Mouse (Mus musculus) kidney, embryonic 14.5 days (tissue): Measurements from ENCODE around the gene Mpv17. TPM values are rescaled to one million over a fixed set of nuclear protein-coding genes. Genes with fewer than 3 reads are reported as not detected.

Source experiments
- ATAC-seq: fragments of 200-750 bp; cut with Nextera tagmentation; 2 replicates; pipeline ENCODE4 v1.8.0; 2017; ENCODE audit warnings: moderate number of reproducible peaks, mild to moderate bottlenecking, moderate TSS enrichment, moderate library complexity; ENCODE audit not compliant: low FRiP score, low TSS enrichment
- H3K27ac ChIP-seq: fragments of 300-500 bp; sonication (generic); 2 replicates; pipeline ENCODE4 v1.5.1; 2014; ENCODE audit warnings: low read depth, mild to moderate bottlenecking, low read length, moderate library complexity, mixed read lengths
- H3K27me3 ChIP-seq: fragments of 300-500 bp; sonication (generic); 2 replicates; pipeline ENCODE4 v1.6.1; 2014; ENCODE audit warnings: mild to moderate bottlenecking, low read length; ENCODE audit not compliant: control insufficient read depth, insufficient read depth
- H3K36me3 ChIP-seq: fragments of 300-500 bp; sonication (generic); 2 replicates; pipeline ENCODE4 v1.6.1; 2014; ENCODE audit warnings: low read length, mixed read lengths; ENCODE audit not compliant: control insufficient read depth, insufficient read depth
- H3K4me1 ChIP-seq: fragments of 300-500 bp; sonication (generic); 2 replicates; pipeline ENCODE4 v1.6.1; 2014; ENCODE audit warnings: low read length, mixed read lengths; ENCODE audit not compliant: control insufficient read depth, insufficient read depth
- H3K4me2 ChIP-seq: fragments of 300-500 bp; sonication (generic); replicated peaks from 2 replicates; pipeline ENCODE4 v1.6.1; 2014; ENCODE audit warnings: low read depth, mild to moderate bottlenecking, low read length
- H3K4me3 ChIP-seq: fragments of 300-500 bp; sonication (generic); 2 replicates; pipeline ENCODE4 v1.5.1; 2014; ENCODE audit warnings: mild to moderate bottlenecking, low read length
- H3K9ac ChIP-seq: fragments of 300-500 bp; sonication (generic); 2 replicates; pipeline ENCODE4 v1.6.1; 2014; ENCODE audit warnings: low read depth, mild to moderate bottlenecking, low read length, moderate library complexity
- H3K9me3 ChIP-seq: fragments of 300-500 bp; sonication (generic); 2 replicates; pipeline ENCODE4 v1.6.1; 2016; ENCODE audit warnings: low read length; ENCODE audit not compliant: control insufficient read depth
- WGBS: fragments of 180-500 bp; shearing (Covaris S2); extraction: QIAGEN DNeasy Blood & Tissue Kit; methylation state at CpG from one replicate; pipeline ENCODE4 v1.1.7; 2014; 5-methylcytosine and 5-hydroxymethylcytosine counted together
- polyA plus RNA-seq: library from polyadenylated mRNA; unstranded; fragments of >200 nt; fragmentation: Nextera tagmentation; extraction: Ambion mirVana; gene quantifications from 2 replicates; pipeline ENCODE4 v1.2.1, GENCODE M21; 2014

The Mpv17 gene
- polyA plus RNA-seq, result 67.5 and 68.3 TPM in 2 replicates

GRCm38 (mm10) chr5:31154152-31154553 is at the start of gene Mpv17:
Gene Mpv17, minus strand, starts transcription at chr5:31154251.
- peaks cover 34% of the 10 kb centered on the region for H3K36me3 ChIP-seq
- no peaks in the 10 kb centered on the region for H3K27me3 ChIP-seq
- peak within 1 kb of the TSS; percentile 80 for H3K4me2 ChIP-seq
- H3K4me3 ChIP-seq, result peak within 1 kb of the TSS; percentile 58
- ATAC-seq, result peak; percentile 92
- H3K4me1 ChIP-seq, result peaks cover 5% of the 10 kb centered on the region
- under 1% methylated on average over 19 of the region's 19 CpGs for WGBS
- H3K9me3 ChIP-seq, result no peaks in the 10 kb centered on the region
- no peak within 1 kb of the TSS for H3K27ac ChIP-seq
- H3K9ac ChIP-seq, result peak within 1 kb of the TSS; percentile 65

- Histone ChIP-seq H3K4me2 (peak overlapping the region; percentile 61), H3K4me1 (peaks cover 7% of the 10 kb centered on the region; the same call in 1 of the 2 replicates), H3K27me3 (no peaks in the 10 kb centered on the region), H3K27ac (peak overlapping the region; percentile 65), H3K9ac (peak overlapping the region; percentile 44; the same call in 1 of the 2 replicates), H3K36me3 (peaks cover 79% of the 10 kb centered on the region), H3K4me3 (peak overlapping the region; percentile 64; the same call in 1 of the 2 replicates), H3K9me3 (peaks cover 6% of the 10 kb centered on the region)
- ATAC-seq, result no peak
- WGBS, result 82% methylated on average over 7 of the region's 7 CpGs
Measured at GRCm38 (mm10) chr5:31202933-31203332, 48.9 kb upstream of the Mpv17 start.

DNA sequence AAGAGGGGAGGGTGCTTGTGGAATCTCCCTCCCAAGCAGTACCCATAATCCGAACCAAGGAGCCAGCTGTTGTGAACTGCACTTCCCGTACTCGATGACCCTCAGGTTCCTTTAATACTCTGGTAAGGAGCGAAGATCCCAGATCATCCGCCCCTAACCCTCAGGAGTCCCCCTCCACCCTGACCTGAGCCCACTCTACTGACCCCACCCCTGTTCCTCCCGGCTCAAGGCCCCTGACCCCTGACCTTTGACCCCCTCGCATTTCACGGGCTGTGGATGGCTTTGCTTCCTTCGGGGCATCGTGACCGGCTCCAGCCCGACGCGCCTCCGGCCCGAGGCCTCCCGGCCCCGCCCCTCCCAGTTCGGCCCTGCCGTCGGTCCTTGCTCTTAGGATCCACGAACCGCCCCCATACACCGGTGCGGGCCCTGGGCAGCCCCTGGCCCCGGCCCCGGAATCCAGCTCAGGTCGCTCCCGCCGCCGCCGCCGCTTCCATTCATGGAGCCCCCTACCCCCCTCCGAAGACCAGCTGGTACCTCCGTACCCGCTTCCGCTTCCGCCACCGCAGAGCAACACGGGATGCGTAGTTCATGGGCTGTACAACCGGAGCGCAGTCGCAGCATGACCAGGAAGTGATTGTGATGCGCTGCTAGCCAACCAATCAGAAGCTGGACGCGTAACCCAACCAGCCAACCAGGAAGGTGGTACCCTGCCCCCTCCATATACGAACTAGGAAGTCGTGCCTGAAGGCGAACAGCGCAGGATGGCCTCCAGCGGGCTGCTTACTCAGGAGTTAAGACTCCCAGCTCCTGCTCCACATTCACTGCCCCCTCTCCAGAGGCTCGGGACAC is 47.9 kb upstream of the Mpv17 start, which contains the start of gene Zfp513:
Gene Zfp513, minus strand, starts transcription at position 562 of the 849 bp plus-strand sequence.
- Histone ChIP-seq H3K4me3 (peak within 1 kb of the TSS; percentile 64), H3K27me3 (no peaks in the 10 kb centered on the region), H3K27ac (peak within 1 kb of the TSS; percentile 70), H3K4me1 (peaks cover 7% of the 10 kb centered on the region; the same call in 1 of the 2 replicates), H3K36me3 (peaks cover 79% of the 10 kb centered on the region), H3K9ac (peak within 1 kb of the TSS; percentile 88), H3K9me3 (peaks cover 6% of the 10 kb centered on the region), H3K4me2 (peak within 1 kb of the TSS; percentile 79)
- WGBS, result under 1% methylated on average over 53 of the region's 53 CpGs
- ATAC-seq, result peak; percentile 95

DNA sequence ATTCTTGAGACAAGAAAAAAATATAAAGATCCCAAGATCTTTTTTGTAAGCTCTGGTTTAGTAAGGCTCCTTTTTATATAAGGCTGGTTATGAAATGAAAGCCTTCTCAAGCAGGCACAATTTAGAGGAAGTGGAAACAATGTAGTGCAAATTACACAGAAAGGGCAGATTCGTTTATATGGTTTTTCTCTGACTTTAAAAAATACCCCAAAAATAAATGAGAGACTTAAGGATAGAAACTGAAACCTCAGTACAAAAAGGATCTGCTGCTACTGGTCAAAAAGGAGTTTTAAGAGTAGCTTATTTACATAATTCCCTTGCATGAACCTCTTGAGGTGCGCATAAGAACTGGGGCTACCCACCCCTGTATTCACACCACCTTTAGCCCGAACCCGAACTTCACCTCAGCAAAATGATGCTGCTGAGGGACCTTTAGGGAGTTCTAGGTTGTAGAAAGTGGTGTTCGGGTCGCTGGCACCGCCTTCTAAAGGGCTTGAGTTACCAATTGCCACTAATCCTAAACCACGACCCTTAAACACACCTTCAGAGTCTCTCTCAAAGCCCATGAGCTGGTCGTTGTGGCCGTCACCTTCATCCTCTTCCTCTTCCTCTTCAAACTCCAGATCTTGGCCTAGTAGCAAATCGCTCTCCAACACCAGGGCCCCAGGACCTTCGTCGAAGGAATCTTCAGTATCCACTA is 47.1 kb upstream of the Mpv17 start:
- no peak for ATAC-seq
- Histone ChIP-seq H3K4me2 (peak overlapping the region; percentile 79), H3K4me1 (peaks cover 7% of the 10 kb centered on the region; the same call in 1 of the 2 replicates), H3K27me3 (no peaks in the 10 kb centered on the region), H3K36me3 (peaks cover 80% of the 10 kb centered on the region), H3K9ac (peak overlapping the region; percentile 88), H3K27ac (peak overlapping the region; percentile 70), H3K9me3 (peaks cover 6% of the 10 kb centered on the region), H3K4me3 (peak overlapping the region; percentile 64)
- 17% methylated on average over 13 of the region's 13 CpGs for WGBS

- Histone ChIP-seq H3K4me3 (peak overlapping the region; percentile 5; the same call in 1 of the 2 replicates), H3K4me2 (0 out of 2 replicates have a peak overlapping the region, but pooled peaks have one; percentile 79)
Measured at GRCm38 (mm10) chr5:31200327-31200768, 46.3 kb upstream of the Mpv17 start.

DNA sequence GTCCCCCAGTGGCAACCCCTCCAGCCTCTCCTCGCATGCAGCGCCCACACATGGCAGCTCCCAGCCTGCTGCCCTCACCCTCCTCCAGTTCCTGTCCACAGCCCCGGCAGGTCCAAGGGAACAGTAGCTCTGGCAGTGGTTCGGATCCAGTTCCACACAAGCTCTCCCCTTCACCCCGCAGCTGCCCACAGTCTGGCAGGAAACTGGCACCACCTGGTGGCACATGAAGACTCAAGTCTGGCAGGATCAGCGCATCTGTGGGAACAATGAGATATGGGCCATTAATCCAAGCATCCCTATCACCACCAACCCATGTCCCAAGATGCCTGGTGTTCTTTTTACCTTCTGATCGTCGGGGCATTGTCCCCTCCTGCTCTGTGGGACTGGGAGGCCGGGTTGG is 45.8 kb upstream of the Mpv17 start:
- Histone ChIP-seq H3K27me3 (no peaks in the 10 kb centered on the region), H3K4me2 (no peak overlapping the region), H3K4me3 (peak overlapping the region; percentile 5; the same call in 1 of the 2 replicates), H3K4me1 (peaks cover 7% of the 10 kb centered on the region; the same call in 1 of the 2 replicates), H3K36me3 (peaks cover 82% of the 10 kb centered on the region), H3K9me3 (peaks cover 6% of the 10 kb centered on the region), H3K9ac (no peak overlapping the region), H3K27ac (0 out of 2 replicates have a peak overlapping the region, but pooled peaks have one; percentile 3)
- 81% methylated on average over 9 of the region's 9 CpGs for WGBS
- no peak for ATAC-seq

More at GRCm38 (mm10) chr5:31200327-31200768, 46.3 kb upstream of the Mpv17 start:
- Histone ChIP-seq H3K9me3 (peaks cover 6% of the 10 kb centered on the region), H3K4me1 (peaks cover 7% of the 10 kb centered on the region; the same call in 1 of the 2 replicates), H3K27me3 (no peaks in the 10 kb centered on the region), H3K9ac (0 out of 2 replicates have a peak overlapping the region, but pooled peaks have one; percentile 88), H3K36me3 (peaks cover 82% of the 10 kb centered on the region), H3K27ac (0 out of 2 replicates have a peak overlapping the region, but pooled peaks have one; percentile 3)
- ATAC-seq, result no peak
- 90% methylated on average over 27 of the region's 27 CpGs for WGBS

DNA sequence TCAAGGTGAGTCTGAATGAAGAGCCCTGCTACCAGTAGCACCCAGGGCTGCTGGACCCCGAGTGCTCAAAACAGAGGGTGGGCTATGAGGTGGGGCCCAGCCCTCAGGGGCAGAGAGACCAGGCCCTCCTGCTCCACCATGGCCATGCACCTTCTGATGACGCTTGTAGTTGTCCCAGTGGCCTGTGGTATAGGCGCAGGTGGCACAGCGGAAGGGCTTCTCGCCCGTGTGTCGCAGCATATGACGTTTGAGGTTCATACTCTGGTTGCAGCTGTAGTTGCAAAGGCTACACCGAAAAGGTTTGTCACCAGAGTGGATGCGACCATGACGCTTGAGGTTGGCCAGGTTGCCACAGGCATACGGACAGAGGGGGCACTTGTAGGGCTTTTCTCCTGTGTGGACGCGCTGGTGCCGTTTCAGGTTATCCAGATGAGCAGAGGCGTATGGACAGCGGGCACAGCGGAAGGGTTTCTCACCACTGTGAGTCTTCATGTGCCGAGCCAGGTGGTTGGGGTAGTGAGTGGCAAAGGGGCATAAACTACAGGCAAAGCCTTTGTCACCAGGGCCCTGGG is 45.4 kb upstream of the Mpv17 start:
- no peak overlapping the region for H3K4me2 ChIP-seq
- H3K9ac ChIP-seq, result no peak overlapping the region
- no peak for ATAC-seq
- H3K4me1 ChIP-seq, result peaks cover 10% of the 10 kb centered on the region
- H3K27ac ChIP-seq, result no peak overlapping the region
- H3K4me3 ChIP-seq, result no peak overlapping the region
- H3K36me3 ChIP-seq, result peaks cover 82% of the 10 kb centered on the region
- no peaks in the 10 kb centered on the region for H3K27me3 ChIP-seq
- 90% methylated on average over 19 of the region's 19 CpGs for WGBS
- H3K9me3 ChIP-seq, result peaks cover 6% of the 10 kb centered on the region

DNA sequence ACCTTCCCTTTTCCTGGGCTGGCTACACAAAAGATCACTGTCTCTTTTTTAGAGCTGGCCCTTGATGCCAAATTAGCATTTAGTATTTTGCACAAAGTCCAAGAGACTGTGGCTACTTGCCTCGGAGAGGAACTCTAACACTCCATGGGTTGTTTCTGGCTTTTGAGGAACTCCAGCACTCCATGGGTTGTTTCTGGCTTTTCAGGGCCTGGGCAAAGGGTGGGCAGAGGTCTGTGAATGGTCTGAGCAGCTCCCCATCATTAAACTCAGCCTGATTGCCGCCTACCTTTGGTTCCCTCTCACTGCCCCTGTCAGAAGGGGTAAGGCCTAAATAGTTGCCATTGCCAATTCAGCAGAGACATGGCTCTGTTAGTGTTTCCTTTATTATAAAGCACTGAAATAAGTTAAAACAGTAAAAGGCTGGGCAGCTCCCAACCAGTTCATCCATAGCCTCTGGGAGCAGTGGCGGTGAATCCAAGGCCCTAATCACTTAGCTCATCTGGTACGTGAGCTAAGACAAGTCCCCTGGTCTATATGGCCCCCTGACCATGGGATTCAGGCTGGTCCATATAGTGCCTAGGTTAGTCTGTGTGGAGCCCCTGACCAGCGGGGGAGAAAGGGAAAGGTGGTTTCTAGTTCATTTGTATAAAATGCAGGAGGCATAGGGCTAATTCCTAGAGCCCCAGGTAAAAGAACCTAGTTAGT is 44.7 kb upstream of the Mpv17 start:
- ATAC-seq, result no peak
- H3K4me2 ChIP-seq, result no peak overlapping the region
- peaks cover 17% of the 10 kb centered on the region for H3K4me1 ChIP-seq
- H3K4me3 ChIP-seq, result no peak overlapping the region
- peaks cover 76% of the 10 kb centered on the region for H3K36me3 ChIP-seq
- H3K9ac ChIP-seq, result no peak overlapping the region
- 87% methylated on average over 5 of the region's 5 CpGs for WGBS
- H3K9me3 ChIP-seq, result peaks cover 6% of the 10 kb centered on the region
- no peaks in the 10 kb centered on the region for H3K27me3 ChIP-seq
- no peak overlapping the region for H3K27ac ChIP-seq
